Mouse (Mus musculus) right cerebral cortex, postnatal 4 days (tissue): Measurements from ENCODE around the gene Dqx1.

Experiments used
- DNase-seq: peaks from one replicate; pipeline ENCODE4 v3.0.0-alpha.2; 2022

The Dqx1 gene

GRCm38 (mm10) chr6:83071220-83071619 lies 13.6 kb downstream of the Dqx1 start:
- no peak for DNase-seq

GRCm38 (mm10) chr6:83074979-83075378 lies 17.3 kb downstream of the Dqx1 start:
- DNase-seq, result no peak

GRCm38 (mm10) chr6:83077630-83078323 lies 20.1 kb downstream of the Dqx1 start, which contains the start of gene Pcgf1:
TSS of gene Pcgf1 (plus strand) at chr6:83077869.
- DNase-seq, result no peak

DNA sequence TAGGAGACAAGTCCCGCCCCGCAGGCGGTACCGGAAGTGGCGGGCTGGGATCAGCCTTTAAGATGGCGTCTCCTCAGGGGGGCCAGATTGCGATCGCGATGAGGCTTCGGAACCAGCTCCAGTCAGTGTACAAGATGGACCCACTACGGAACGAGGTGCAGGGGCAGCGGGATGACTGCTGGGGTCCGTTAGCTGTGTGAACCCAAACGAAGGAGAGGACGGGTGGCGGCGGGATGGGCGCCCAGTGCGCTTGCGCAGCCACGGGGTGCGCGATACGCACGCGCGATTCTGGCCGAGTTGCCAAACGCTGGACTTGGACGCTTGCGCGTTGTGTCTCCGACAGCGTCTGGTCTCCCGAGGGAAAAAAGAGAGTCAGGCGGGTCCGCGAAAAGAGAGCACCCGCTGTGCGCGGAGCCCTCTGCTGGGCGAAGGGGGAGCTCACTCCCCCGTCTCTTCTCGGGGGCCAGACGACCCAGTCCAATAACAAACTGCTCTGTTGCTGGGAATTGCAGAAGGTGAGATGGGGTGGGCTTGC lies 20.7 kb downstream of the Dqx1 start:
- DNase-seq, result peak; percentile 100

DNA sequence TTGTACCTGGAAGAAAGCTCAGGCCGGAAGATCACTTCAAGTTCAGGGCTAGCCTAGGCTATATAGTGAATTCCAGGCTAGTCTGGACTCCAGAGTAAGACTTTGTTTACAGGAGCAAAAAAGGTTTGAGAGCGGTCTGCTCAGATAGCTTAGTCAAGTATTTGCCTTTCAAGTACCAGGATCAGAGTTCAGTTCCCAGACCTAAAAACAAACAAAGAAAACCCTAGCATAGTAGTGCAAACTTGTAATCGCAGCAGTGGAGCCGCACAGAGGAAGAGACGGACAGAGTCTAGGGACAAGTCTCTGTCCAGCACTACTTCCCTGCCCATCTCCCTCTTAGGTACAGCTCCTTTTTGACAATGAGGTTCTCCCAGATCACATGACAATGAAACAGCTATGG lies 22.6 kb downstream of the Dqx1 start:
- no peak for DNase-seq

DNA sequence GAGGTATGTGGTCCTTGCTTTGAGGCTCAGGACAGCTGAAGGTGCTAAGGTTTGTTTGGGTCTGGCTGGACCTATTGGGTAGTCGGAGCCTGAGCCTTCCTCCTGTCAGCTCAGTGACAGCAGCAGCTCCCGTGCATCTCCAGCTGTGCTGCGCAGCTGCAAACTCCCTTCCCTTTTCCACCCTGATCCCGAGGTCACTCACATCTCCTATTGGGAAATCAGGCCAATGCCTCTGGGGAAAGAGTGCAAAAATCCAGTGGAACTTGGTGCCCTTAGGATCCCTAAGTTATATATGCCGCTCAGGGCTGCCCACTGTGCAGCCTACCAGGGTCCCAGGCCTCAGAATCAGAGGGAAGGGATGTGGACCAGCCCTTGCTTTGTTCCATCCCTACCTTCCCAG lies 25.9 kb downstream of the Dqx1 start:
- DNase-seq, result no peak

- DNase-seq, result no peak
Measured at GRCm38 (mm10) chr6:83084477-83084876, 26.8 kb downstream of the Dqx1 start.

DNA sequence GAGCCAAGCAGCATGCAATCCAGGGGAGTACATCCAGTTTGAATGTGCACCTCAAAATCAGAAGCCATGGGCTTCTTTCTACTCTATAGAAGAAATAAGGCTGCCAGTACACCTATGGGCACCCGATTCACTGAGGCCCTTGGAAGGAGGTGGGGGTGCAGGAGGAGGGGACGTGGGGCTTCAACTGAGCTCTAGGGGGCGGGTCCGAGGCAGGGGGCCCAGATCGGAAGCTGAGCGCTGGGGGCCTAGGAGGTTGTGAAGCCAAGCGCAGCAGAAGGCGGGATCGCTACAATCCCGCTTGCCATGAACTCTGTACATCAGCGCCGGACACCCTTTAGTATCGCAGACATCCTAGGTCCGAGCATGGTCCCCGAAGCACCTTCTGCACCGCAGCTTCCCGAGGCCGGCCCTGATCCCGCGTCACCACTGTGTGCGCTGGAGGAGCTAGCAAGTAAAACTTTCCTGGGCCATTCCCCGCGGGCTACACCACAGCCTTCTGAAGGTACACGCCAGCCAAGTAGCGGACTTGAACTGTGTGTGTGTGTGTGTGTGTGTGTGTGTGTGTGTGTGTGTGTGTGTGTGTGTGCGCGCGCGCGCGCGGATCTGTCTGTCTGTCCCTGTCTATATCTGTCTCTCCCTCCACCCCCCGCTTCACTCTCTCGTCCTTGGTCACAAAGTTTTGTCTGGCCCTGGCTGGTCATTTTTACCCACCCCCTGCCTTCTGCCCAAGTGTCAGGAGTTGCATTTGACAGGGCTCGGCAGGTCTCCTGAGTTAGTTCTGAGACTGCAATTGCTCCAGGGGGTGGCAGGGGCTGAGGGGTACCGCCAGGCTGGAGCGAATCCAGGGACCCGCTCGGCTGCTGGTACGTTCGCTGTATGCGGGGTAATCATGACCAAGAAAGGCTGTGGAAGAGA lies 28.7 kb downstream of the Dqx1 start, which contains the start of gene Lbx2:
Gene Lbx2, plus strand, starts transcription at position 247 of the 915 bp plus-strand sequence.
- no peak for DNase-seq

- DNase-seq, result no peak
Measured at GRCm38 (mm10) chr6:83087205-83087925, 29.7 kb downstream of the Dqx1 start.

DNA sequence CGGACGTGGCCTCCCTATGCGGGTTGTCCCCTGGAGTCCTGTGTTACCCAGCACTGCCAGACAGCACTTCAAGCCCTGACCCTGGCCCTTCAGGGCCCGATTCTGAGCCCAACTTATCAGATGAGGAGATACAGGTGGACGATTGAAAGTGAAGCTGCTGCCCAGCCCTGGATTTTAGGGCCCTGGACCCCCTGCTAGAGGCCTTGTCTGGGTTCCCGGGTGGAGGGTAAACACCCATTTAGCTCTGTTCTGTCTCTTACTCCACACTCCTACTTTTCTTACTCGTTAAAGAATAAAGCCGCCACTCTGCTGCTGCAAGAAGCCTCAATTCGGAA lies 30.2 kb downstream of the Dqx1 start:
- no peak for DNase-seq

DNA sequence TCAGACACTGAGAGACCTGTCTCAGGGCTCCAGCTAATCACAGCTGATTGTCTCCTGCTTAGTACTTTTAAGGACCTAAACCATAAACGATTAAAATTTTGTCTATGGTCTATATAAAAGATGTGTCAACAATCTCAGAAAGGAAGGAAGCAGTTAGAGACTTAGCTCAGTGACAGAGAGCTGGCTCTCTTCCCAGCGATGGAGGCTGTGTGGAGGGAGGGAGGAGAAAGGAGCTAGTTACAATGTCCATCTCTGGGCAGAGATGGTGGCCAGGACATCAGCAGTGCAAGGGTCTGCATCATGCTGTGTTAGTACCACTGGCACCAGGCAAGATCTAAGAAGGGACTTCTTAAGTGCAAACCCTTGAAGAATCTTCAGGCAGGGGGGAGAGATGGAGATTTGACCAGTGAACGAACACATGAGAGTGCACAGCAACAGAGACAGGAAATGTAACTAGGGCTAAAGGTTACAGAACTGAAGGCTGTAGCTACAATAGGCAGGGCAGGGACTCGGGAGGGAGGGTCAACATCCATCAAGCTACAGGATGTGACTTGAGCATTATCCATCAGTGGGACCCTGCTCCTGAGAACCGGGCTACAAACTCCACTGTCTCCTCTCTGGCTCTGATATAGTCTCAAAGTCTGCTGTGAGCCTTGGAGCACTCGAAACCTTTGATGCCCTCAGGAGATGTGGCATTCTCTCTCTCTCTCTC lies 34.9 kb downstream of the Dqx1 start:
- DNase-seq, result no peak

DNA sequence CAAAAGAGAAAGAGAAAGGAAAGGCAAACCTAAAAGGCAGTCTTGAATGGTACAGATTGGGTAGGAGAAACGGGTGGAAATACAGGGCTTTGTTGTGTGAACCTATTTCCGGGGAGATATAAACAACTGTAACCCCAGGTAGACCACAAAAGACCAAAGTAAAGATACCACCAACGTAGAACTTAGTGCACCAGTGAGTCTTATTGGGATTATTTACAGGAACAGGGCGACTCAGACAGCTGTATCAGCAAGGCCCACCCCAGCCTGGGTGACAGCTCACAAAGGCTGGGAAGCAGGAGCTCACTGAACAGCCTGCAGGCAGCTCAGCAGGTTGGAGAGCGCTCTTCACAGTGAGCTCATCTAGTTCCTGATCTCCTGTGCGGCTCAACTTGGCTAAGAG lies 38.3 kb downstream of the Dqx1 start:
- no peak for DNase-seq

- DNase-seq, result no peak
Measured at GRCm38 (mm10) chr6:83098411-83098810, 40.8 kb downstream of the Dqx1 start.

DNA sequence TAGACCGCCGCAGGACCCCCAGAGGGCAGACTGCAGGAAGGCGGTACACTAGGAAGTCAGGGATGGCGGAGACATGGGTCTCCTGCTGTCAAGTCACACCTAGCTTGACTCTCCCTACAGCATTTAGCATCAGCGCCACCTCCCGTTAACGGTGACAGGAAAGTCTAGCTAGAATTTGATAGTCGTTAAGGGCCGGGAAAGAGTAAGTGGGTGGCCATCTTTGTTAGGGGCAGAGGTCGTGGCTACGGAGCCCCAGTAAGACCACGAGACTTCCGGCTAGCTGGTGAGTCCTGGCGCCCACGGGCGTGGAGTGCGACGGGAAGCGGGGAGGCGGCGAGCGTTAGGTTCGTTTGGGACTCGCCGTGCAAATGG lies 43.7 kb downstream of the Dqx1 start, which contains the start of the genes Ccdc142 and Gm42688:
Gene Ccdc142, plus strand, starts transcription at position 286 of the 372 bp plus-strand sequence.
Gene Gm42688, plus strand, starts transcription at position 302 of the 372 bp plus-strand sequence.
- peak; percentile 79 for DNase-seq

DNA sequence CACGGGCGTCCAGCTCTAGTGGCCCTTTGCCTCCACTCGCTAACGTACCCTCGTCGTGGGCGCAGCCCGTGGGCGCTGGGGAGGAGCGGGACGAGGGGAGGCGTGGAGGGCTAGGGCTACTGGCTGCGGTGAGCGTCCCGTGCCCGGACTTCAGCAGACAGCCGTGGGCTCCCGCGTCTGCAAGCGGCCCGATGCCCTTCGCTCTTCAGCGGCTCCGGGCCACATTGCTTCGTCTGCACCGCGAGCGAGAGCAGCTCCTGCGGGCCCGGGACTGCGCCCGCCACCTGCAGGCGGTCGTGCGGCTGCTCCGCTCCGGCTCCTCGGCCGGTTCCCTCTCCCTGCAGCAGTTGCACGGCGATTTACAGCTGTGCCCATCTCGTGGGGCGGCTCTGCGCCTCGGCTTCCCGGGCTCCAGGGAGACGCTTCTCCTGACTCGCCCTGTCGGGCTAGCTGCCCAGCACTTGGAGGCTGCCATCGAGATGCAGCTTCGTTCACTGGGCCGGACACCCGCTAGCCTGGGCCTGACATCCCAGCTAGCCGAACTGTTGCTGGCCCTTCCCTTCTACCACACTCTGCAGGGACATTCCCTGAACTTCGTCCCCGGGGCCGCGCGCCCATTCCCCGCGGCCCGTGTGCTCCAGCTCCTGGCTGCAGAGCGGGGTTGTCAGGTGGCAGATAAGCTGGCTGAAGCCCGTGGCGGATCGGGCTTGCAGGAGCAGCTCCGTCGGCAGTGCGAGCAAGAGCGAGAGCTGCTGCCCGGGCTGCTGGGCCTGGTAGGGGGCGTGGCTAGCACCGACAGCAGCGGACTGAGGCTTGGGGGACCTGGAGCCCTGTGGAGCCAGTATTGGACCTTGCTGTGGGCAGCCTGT lies 44.3 kb downstream of the Dqx1 start:
- peak; percentile 61 for DNase-seq

- DNase-seq, result no peak
Measured at GRCm38 (mm10) chr6:83103130-83103650, 45.5 kb downstream of the Dqx1 start.

GRCm38 (mm10) chr6:83104158-83104557 lies 46.5 kb downstream of the Dqx1 start:
- DNase-seq, result no peak

- peak; percentile 76 for DNase-seq
Measured at GRCm38 (mm10) chr6:83107566-83108400, 50.1 kb downstream of the Dqx1 start.

- peak; percentile 82 for DNase-seq
Measured at GRCm38 (mm10) chr6:83108762-83109668, 51.4 kb downstream of the Dqx1 start, which contains the start of gene Mrpl53. TSS of gene Mrpl53 (plus strand) at chr6:83109040.
